14 mouse cellular contexts compared by ENCODE assay signal in the genomic region with DNA sequence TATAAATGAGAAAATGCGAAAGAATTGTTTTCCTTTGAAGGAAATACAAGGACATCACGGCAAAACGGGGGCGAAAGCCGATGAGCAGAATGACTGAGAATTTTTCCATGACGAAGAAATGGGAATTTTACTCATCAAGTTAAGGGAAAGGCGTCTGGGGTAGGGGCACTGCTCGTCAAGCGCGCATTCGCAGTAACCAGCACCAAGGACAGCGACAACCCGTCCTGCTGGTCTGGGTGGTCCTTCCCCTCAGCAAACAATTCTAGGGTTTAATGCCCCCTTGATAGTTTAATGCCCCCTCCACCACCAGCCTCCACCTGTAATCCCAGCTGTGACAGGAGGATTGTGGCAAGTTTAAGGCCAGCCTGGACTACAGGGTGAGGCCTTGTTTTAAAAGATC. TPM values are rescaled to one million over a fixed set of nuclear protein-coding genes. Genes with fewer than 3 reads are reported as not detected.
DNase-seq lines count a peak whose midpoint lies in the region; ATAC-seq and TF ChIP-seq lines count a peak whose summit lies in the region.
"Had no signal": no experiment of that assay in that cellular context is flagged by ENCODE, and none has a peak within 500 bp of the region (broad histone marks: within the 10 kb centered on the region; RNA-seq: fewer than 3 reads in every experiment).

No protein-coding gene starts in this region.

- 7% methylated on average over 13 of the region's 13 CpGs for WGBS in lung, embryonic 14.5 days
- 11% methylated on average over 13 of the region's 13 CpGs for WGBS in lung, postnatal 0 days

- H3K27ac ChIP-seq in lung, embryonic 14.5 days (ENCODE audit: low read depth): no peak overlapping the region
- no peak overlapping the region for H3K27ac ChIP-seq in lung, postnatal 0 days (ENCODE audit: low read length)
- H3K27ac ChIP-seq in MEL (ENCODE audit: control insufficient read depth, low read depth, low read length): no peak overlapping the region
- H3K27ac ChIP-seq: hindbrain, embryonic 14.5 days had no signal

- no peak for TF ChIP-seq EP300 in lung, postnatal 0 days (IDR thresholded peaks at IDR 0.05)
- no peak for TF ChIP-seq EP300 in MEL (IDR thresholded peaks at IDR 0.05; ENCODE audit: low read depth in 1 of 2, low read length in 2 of 2)

- TF ChIP-seq POLR2A in MEL (IDR thresholded peaks at IDR 0.05; ENCODE audit: control insufficient read depth in 1 of 2, insufficient read depth in 1 of 2, low read depth in 1 of 2, low read length in 2 of 2, poor library complexity in 1 of 2): no peak

- TF ChIP-seq RAD21 in MEL (IDR thresholded peaks at IDR 0.05; ENCODE audit: low read depth, low read length): no peak

- no peaks in the 10 kb centered on the region; the same call in 1 of the 2 replicates for H3K79me2 ChIP-seq in MEL (ENCODE audit: control insufficient read depth, insufficient read depth, low read length, poor library complexity)

- peaks cover 46% of the 10 kb centered on the region for H3K27me3 ChIP-seq in lung, embryonic 14.5 days (ENCODE audit: insufficient read depth, low read length)
- peaks cover 4% of the 10 kb centered on the region; the same call in 1 of the 2 replicates for H3K27me3 ChIP-seq in lung, postnatal 0 days (replicated peaks; ENCODE audit: insufficient read depth, low read length)
- H3K27me3 ChIP-seq in MEL (ENCODE audit: control insufficient read depth in 1 of 2, insufficient read depth in 2 of 2, low read length in 2 of 2): no peaks in the 10 kb centered on the region

- TF ChIP-seq CTCF in lung, embryonic 14.5 days (IDR thresholded peaks at IDR 0.05; ENCODE audit: low read depth): no peak
- no peak for TF ChIP-seq CTCF in lung, postnatal 0 days (IDR thresholded peaks at IDR 0.05)
- TF ChIP-seq CTCF in MEL (IDR thresholded peaks at IDR 0.05 in 2 of 3, conservative IDR thresholded peaks at IDR 0.05 in 1 of 3; ENCODE audit: control insufficient read depth in 1 of 3, insufficient read depth in 1 of 3, low read depth in 2 of 3, low read length in 3 of 3, poor library complexity in 1 of 3, severe bottlenecking in 1 of 3): no peak

- H3K9ac ChIP-seq in lung, embryonic 14.5 days: no peak overlapping the region
- no peak overlapping the region for H3K9ac ChIP-seq in lung, postnatal 0 days (replicated peaks; ENCODE audit: low read depth)
- H3K9ac ChIP-seq in MEL (ENCODE audit: control insufficient read depth, low read depth, low read length, poor library complexity, severe bottlenecking): no peak overlapping the region
- H3K9ac ChIP-seq: hindbrain, embryonic 14.5 days had no signal

- no peak overlapping the region for H3K4me2 ChIP-seq in lung, embryonic 14.5 days
- H3K4me2 ChIP-seq in lung, postnatal 0 days (replicated peaks; ENCODE audit: low read depth, low read length): no peak overlapping the region
- H3K4me2 ChIP-seq: hindbrain, embryonic 14.5 days; liver, embryonic 11.5 days had no signal

- no peaks in the 10 kb centered on the region for H3K36me3 ChIP-seq in lung, embryonic 14.5 days (ENCODE audit: insufficient read depth)
- H3K36me3 ChIP-seq in lung, postnatal 0 days (ENCODE audit: insufficient read depth, low read length): no peaks in the 10 kb centered on the region
- H3K36me3 ChIP-seq in MEL (ENCODE audit: control insufficient read depth in 1 of 2, insufficient read depth in 2 of 2, low read length in 2 of 2): peaks cover 0 to 8% of the 10 kb centered on the region in 2 experiments; a peak in 2 of 4 replicates

- ATAC-seq in lung, embryonic 14.5 days (ENCODE audit: insufficient read depth): no peak
- ATAC-seq in lung, postnatal 0 days: no peak

- H3K4me1 ChIP-seq in lung, embryonic 14.5 days (ENCODE audit: insufficient read depth): no peaks in the 10 kb centered on the region
- no peaks in the 10 kb centered on the region for H3K4me1 ChIP-seq in lung, postnatal 0 days (ENCODE audit: insufficient read depth, low read depth, low read length)
- H3K4me1 ChIP-seq in MEL (ENCODE audit: control insufficient read depth in 1 of 2, insufficient read depth in 2 of 2, low read length in 2 of 2): peaks cover 2 to 5% of the 10 kb centered on the region in 2 experiments; a peak in 2 of 4 replicates

- no peak overlapping the region for H3K4me3 ChIP-seq in lung, embryonic 14.5 days (ENCODE audit: low read depth, low read length)
- no peak overlapping the region for H3K4me3 ChIP-seq in lung, postnatal 0 days (ENCODE audit: low read depth, low read length)
- no peak overlapping the region for H3K4me3 ChIP-seq in MEL (ENCODE audit: control insufficient read depth in 1 of 2, insufficient read depth in 1 of 2, low read depth in 2 of 2, low read length in 2 of 2)

- DNase-seq in embryo, embryonic 11 days: peak; percentile 81
- DNase-seq in embryo, embryonic 9.5 days (ENCODE audit: extremely low spot score): no peak
- peak; percentile 87 for DNase-seq in lung, embryonic 14.5 days
- no peak for DNase-seq in lung, postnatal 0 days (ENCODE audit: low spot score)
- DNase-seq in MEL (ENCODE audit: low read depth, low spot score): peak; percentile 49
- peak; percentile 80 for DNase-seq in forelimb bud, embryonic 11.5 days (ENCODE audit: low read depth, low spot score)
- no peak for DNase-seq in urinary bladder, postnatal 36 days (ENCODE audit: low spot score in 2 of 2)
- DNase-seq in kidney, adult 18-20 months: no peak
- DNase-seq: cerebellum, adult 9-10 months had no signal

- no peaks in the 10 kb centered on the region for H3K9me3 ChIP-seq in lung, embryonic 14.5 days (ENCODE audit: low read depth, low read length)
- H3K9me3 ChIP-seq in lung, postnatal 0 days (ENCODE audit: low read length): no peaks in the 10 kb centered on the region
- no peaks in the 10 kb centered on the region for H3K9me3 ChIP-seq in MEL (replicated peaks; ENCODE audit: insufficient read depth, low read length)

TF ChIP-seq in MEL, 35 proteins besides CTCF, POLR2A, EP300 and RAD21:
- peak; percentile 62 for TF ChIP-seq SIN3A (IDR thresholded peaks at IDR 0.05; ENCODE audit: low read length)
- peak; percentile 61; the same call in 1 of the 2 replicates for TF ChIP-seq MXI1 (IDR thresholded peaks at IDR 0.05; ENCODE audit: low read depth, low read length)
- no peak for TF ChIP-seq SMC3 (IDR thresholded peaks at IDR 0.05; ENCODE audit: low read depth, low read length)

RNA-seq across cellular contexts. Expression of a gene that starts 2.6 kb away (rescaled TPM):
- polyA plus RNA-seq in lung, embryonic 14.5 days (2014; fragmentation: Nextera tagmentation; extraction: Ambion mirVana): 1.5 TPM in 2 replicates
- 92.2 and 108 TPM in 2 replicates for polyA plus RNA-seq in lung, postnatal 0 days (2015; fragmentation: Nextera tagmentation; extraction: Ambion mirVana)
- total RNA-seq in MEL (2012; rRNA removed): 2.5 and 3.2 TPM in 2 replicates
- polyA plus RNA-seq in MEL (2012; ENCODE audit: insufficient read depth in 1 of 2, insufficient read length in 2 of 2, low read depth in 1 of 2, low replicate concordance in 2 of 2, missing spikeins in 1 of 2): 1 to 10 TPM in 1 of 2 experiments, not detected in 1; 1.9 TPM
- polyA plus RNA-seq: C2C12 had no signal

RNA-seq across cellular contexts. Expression of a gene that starts 19.0 kb away (rescaled TPM):
- polyA plus RNA-seq in lung, embryonic 14.5 days (2014; fragmentation: Nextera tagmentation; extraction: Ambion mirVana): not detected in 2 replicates
- not detected in 2 replicates for polyA plus RNA-seq in lung, postnatal 0 days (2015; fragmentation: Nextera tagmentation; extraction: Ambion mirVana)
- 163 and 196 TPM in 2 replicates for total RNA-seq in MEL (2012; rRNA removed)
- 100 to 1,000 TPM in 1 of 2 experiments, not detected in 1; 355 TPM for polyA plus RNA-seq in MEL (2012; ENCODE audit: insufficient read depth in 1 of 2, insufficient read length in 2 of 2, low read depth in 1 of 2, low replicate concordance in 2 of 2, missing spikeins in 1 of 2)
- polyA plus RNA-seq: C2C12; hindbrain, embryonic 14.5 days; kidney, embryonic 16.5 days; liver, embryonic 11.5 days; thymus, postnatal 0 days had no signal

Comparison
In these comparisons a context has a peak if more than half of its experiments do, and no peak if none do; other contexts are left out.
1. DNase-seq: peak in embryo, embryonic 11 days (single experiment), lung, embryonic 14.5 days (single experiment), MEL (single experiment) and forelimb bud, embryonic 11.5 days (single experiment); none in embryo, embryonic 9.5 days (single experiment), lung, postnatal 0 days (single experiment), urinary bladder, postnatal 36 days (0 of 2) and kidney, adult 18-20 months (single experiment).
2. RNA of a gene that starts 2.6 kb away (polyA plus RNA-seq): 92.2 to 108 TPM in lung, postnatal 0 days; 1.9 TPM in MEL and 1.5 TPM in lung, embryonic 14.5 days; every median in the first group is over 10 times any median in the second.